Mouse (Mus musculus) kidney, postnatal 25 days (tissue): ENCODE data around the gene Slc43a1.
"Not testable (repeated sequence)": the region's sequence is repeated elsewhere in the genome, so short reads cannot be mapped to it uniquely, and the experiment has no call there.

Experiments
- DNase-seq, 2 experiments: peaks; one replicate each; pipeline ENCODE4 v3.0.0; 2021; ENCODE audit warnings: mixed read lengths in 2 of 2

Slc43a1 gene

GRCm38 (mm10) chr2:84896686-84897085, 58.0 kb downstream of the Slc43a1 start:
- not testable (repeated sequence) for DNase-seq

DNA sequence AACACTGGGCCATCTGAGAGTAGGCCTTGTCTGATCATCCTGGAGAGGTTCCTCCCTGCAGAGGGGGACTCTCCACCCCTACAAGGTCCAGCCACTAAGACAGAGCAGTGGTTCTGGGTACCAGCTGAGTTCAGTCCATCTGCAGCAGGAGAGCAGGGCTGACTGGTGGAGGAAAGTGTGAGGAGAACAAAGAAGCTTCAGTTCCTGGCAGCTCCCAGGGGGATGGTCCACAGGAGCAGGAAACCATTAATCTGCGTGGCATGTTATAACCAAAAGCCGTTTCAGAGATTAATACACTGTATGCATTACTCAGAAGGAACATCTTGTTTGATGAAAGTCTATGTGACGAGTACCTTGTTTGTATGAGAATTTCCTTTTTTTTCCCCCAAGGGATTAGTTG, 74.1 kb downstream of the Slc43a1 start:
- DNase-seq = peak in 1 of 2 experiments; percentile 54
